Mouse (Mus musculus) heart, adult 2 months (tissue): ENCODE measurements around the gene Rnase2b.

Experiments
- CTCF ChIP-seq: fragments of 200-600 bp; IDR thresholded peaks from 2 replicates; pipeline ENCODE4 v1.8.1; 2022; ENCODE audit warnings: antibody characterized with exemption, mild to moderate bottlenecking, moderate library complexity
- EP300 ChIP-seq: fragments of 200-500 bp; IDR thresholded peaks from 2 replicates; pipeline ENCODE4 v1.6.1; 2011; ENCODE audit warnings: low read depth, low read length, control low read depth; ENCODE audit not compliant: insufficient read depth
- POLR2A ChIP-seq: fragments of 200-500 bp; IDR thresholded peaks from 2 replicates; pipeline ENCODE4 v1.6.1; 2011; ENCODE audit warnings: mild to moderate bottlenecking, low read depth, low read length, control low read depth; ENCODE audit not compliant: insufficient read depth

DNA sequence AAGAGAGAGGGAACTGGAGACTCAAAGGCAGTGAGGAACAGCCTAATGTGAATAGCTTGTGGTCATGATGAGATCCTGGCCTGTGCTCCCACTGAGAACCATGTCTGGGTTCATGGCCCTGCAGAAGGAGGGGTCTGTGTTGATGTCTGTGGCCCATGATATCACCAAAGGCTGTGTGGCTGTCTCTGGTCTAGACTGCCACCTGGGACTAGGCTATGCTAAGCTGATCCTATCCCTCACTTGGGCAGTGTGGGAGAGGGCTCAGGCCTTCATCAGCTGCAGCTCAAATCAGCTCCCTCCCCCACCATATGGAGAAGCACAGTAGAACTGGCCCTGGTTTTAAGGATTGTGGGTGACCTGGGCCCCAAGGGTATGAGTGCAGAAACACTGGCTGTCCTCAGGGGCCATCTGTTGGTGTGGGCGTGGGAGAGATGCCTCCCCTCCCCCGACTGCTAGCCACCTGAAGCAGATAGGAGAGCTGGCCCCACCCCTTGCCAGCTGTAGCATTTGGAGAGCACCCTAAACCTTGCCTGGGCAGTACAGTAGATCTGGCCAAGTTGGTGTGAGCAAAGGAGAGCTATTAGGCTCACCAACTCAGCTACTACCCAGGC lies 34.3 kb upstream of the Rnase2b start:
- TF ChIP-seq CTCF (no peak), EP300 (no peak), POLR2A (no peak)
